In genomic region chr9:36921718-36922415, GRCm38 (mm10) we compare ENCODE assay signal across 10 mouse cellular contexts.
DNase-seq lines count a peak whose midpoint lies in the region; ATAC-seq lines count a peak whose summit lies in the region.
"Had no signal": no experiment of that assay in that cellular context is flagged by ENCODE, and none has a peak within 500 bp of the region (broad histone marks: within the 10 kb centered on the region; RNA-seq: fewer than 3 reads in every experiment).

No protein-coding gene starts in this region.

- 61% methylated on average over 13 of the region's 13 CpGs for WGBS in neural tube, embryonic 11.5 days
- 13% methylated on average over 13 of the region's 13 CpGs for WGBS in forebrain, embryonic 15.5 days
- 76% methylated on average over 13 of the region's 13 CpGs for WGBS in heart, embryonic 11.5 days (ENCODE audit: insufficient replicate concordance)

- no peak overlapping the region for H3K27ac ChIP-seq in neural tube, embryonic 11.5 days (ENCODE audit: low read depth, low read length)
- peak overlapping the region; percentile 81 for H3K27ac ChIP-seq in forebrain, embryonic 15.5 days (replicated peaks)
- no peak overlapping the region for H3K27ac ChIP-seq in heart, embryonic 11.5 days (ENCODE audit: low read depth, low read length)

- peaks cover 5% of the 10 kb centered on the region; the same call in 1 of the 2 replicates for H3K4me1 ChIP-seq in neural tube, embryonic 11.5 days (ENCODE audit: control insufficient read depth, insufficient read depth, low read length)
- H3K4me1 ChIP-seq in forebrain, embryonic 15.5 days = peaks cover 19% of the 10 kb centered on the region
- 0 out of 2 replicates have a peak, but pooled peaks cover 2% of the 10 kb centered on the region for H3K4me1 ChIP-seq in heart, embryonic 11.5 days (ENCODE audit: control insufficient read depth, insufficient read depth, low read length)

- H3K9me3 ChIP-seq in neural tube, embryonic 11.5 days (ENCODE audit: control insufficient read depth, low read length) = no peaks in the 10 kb centered on the region
- no peaks in the 10 kb centered on the region for H3K9me3 ChIP-seq in forebrain, embryonic 15.5 days
- H3K9me3 ChIP-seq in heart, embryonic 11.5 days (replicated peaks; ENCODE audit: control insufficient read depth, low read length) = no peaks in the 10 kb centered on the region

- intact Hi-C loops in heart, postnatal 36 days (cut with DNase I) = no loop called here

- no peak overlapping the region for H3K9ac ChIP-seq in neural tube, embryonic 11.5 days (ENCODE audit: low read length)
- no peak overlapping the region for H3K9ac ChIP-seq in forebrain, embryonic 15.5 days (replicated peaks)
- H3K9ac ChIP-seq in heart, embryonic 11.5 days (ENCODE audit: low read depth, low read length) = no peak overlapping the region

- no peaks in the 10 kb centered on the region for H3K36me3 ChIP-seq in neural tube, embryonic 11.5 days (ENCODE audit: control insufficient read depth, insufficient read depth, low read length)
- no peaks in the 10 kb centered on the region for H3K36me3 ChIP-seq in forebrain, embryonic 15.5 days
- H3K36me3 ChIP-seq in heart, embryonic 11.5 days (ENCODE audit: control insufficient read depth, insufficient read depth, low read length) = no peaks in the 10 kb centered on the region

- no peaks in the 10 kb centered on the region for H3K27me3 ChIP-seq in neural tube, embryonic 11.5 days (ENCODE audit: control insufficient read depth, insufficient read depth, low read length)
- H3K27me3 ChIP-seq in forebrain, embryonic 15.5 days = no peaks in the 10 kb centered on the region
- no peaks in the 10 kb centered on the region for H3K27me3 ChIP-seq in heart, embryonic 11.5 days (ENCODE audit: control insufficient read depth, insufficient read depth, low read length)

- H3K4me3 ChIP-seq in neural tube, embryonic 11.5 days (ENCODE audit: low read depth, low read length) = no peak overlapping the region
- H3K4me3 ChIP-seq in forebrain, embryonic 15.5 days = no peak overlapping the region
- H3K4me3 ChIP-seq in heart, embryonic 11.5 days (ENCODE audit: low read depth, low read length) = no peak overlapping the region
- H3K4me3 ChIP-seq: erythroblast, embryonic 14.5 days had no signal

- ATAC-seq in neural tube, embryonic 11.5 days (ENCODE audit: insufficient read depth, low FRiP score, low TSS enrichment) = 0 out of 2 replicates have a peak, but pooled peaks have one; percentile 40
- ATAC-seq in forebrain, embryonic 15.5 days (replicated peaks) = peak; percentile 72
- ATAC-seq in heart, embryonic 11.5 days (replicated peaks; ENCODE audit: insufficient number of reproducible peaks, low FRiP score, low TSS enrichment) = no peak

- no peak overlapping the region for H3K4me2 ChIP-seq in neural tube, embryonic 11.5 days (ENCODE audit: low read depth)
- no peak overlapping the region for H3K4me2 ChIP-seq in forebrain, embryonic 15.5 days (replicated peaks)
- no peak overlapping the region for H3K4me2 ChIP-seq in heart, embryonic 11.5 days

- peak; percentile 42 for DNase-seq in neural tube, embryonic 11.5 days (ENCODE audit: low spot score)
- no peak for DNase-seq in neural tube, embryonic 10.5 days (ENCODE audit: extremely low spot score, low spot score)
- peak; percentile 82 for DNase-seq in layer of hippocampus, adult 9-11 months
- DNase-seq in retina, embryonic 14.5 days (ENCODE audit: low spot score) = peak; percentile 45
- DNase-seq in heart, postnatal 36 days = no peak
- no peak for DNase-seq in ovary, postnatal 10 days (ENCODE audit: low spot score)
- DNase-seq: cerebellum, adult 9-10 months had no signal

Comparison
In these comparisons a context has a peak if more than half of its experiments do, and no peak if none do; other contexts are left out.
1. DNase-seq: peak in neural tube, embryonic 11.5 days (single experiment), layer of hippocampus, adult 9-11 months (single experiment) and retina, embryonic 14.5 days (single experiment); none in neural tube, embryonic 10.5 days (single experiment), heart, postnatal 36 days (0 of 2) and ovary, postnatal 10 days (single experiment).